Mouse (Mus musculus): ENCODE measurements around the gene Ift20. TPM values are rescaled to one million over a fixed set of nuclear protein-coding genes. Genes with fewer than 3 reads are reported as not detected.
A peak's percentile ranks its signal among the peaks of the same experiment; 100 is the strongest.

Ift20 gene
- total and polyA plus RNA-seq, 3 experiments, result 46.3 to 142 (median 118) TPM

DNA sequence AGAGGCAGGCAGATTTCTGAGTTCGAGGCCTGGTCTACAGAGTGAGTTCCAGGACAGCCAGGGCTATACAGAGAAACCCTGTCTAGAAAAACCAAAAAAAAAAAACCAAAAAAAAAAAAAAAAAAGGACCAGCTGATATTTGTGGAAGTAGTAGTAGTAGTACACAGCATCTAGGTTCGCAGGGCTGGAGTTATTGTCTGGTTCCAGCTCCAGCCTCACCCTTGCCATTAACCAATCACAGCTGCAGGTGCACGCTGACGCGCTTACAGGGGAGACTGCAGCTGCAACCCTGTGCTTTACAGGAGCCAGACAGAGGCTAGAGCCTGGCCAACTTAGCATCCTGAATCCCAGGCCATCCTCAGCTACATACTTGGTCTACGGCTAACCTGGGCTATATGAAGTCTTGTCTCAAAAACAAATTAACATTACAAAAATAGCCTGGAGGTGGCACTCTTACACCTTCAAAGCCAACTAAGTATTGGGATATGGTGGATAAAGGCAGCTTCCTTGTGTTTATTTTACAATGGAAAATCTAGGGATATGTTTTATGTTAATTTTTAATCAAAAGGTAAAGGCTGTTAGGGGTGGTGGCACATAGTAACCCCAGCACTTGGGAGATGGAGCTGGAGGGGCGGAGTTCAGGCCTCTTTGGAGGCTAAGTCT is 8.4 kb downstream of the Ift20 start:
- Histone ChIP-seq H3K4me3 (ENCODE audit: low read depth, low read length) (no peak overlapping the region), H3K36me3 (replicated peaks) (peaks cover 79% of the 10 kb centered on the region), H3K9me3 (replicated peaks) (no peaks in the 10 kb centered on the region), H3K4me1 (ENCODE audit: insufficient read depth, low read depth, low read length) (peaks cover 58% of the 10 kb centered on the region), H3K27me3 (ENCODE audit: insufficient read depth, low read length) (no peaks in the 10 kb centered on the region)
- ATAC-seq (ENCODE audit: extremely low read depth, insufficient number of reproducible peaks, low FRiP score, poor library complexity, severe bottlenecking) (no peak), DNase-seq (ENCODE audit: low spot score) (no peak)
- TF ChIP-seq POLR2AphosphoS5 (IDR thresholded peaks at IDR 0.05; ENCODE audit: insufficient replicate concordance, low read depth, low read length) (no peak), CTCF (IDR thresholded peaks at IDR 0.05; ENCODE audit: low read depth, low read length) (no peak), GATA1 (IDR thresholded peaks at IDR 0.05; ENCODE audit: borderline replicate concordance, low read length) (no peak), GATA2 (IDR thresholded peaks at IDR 0.05; ENCODE audit: borderline replicate concordance, low read depth, low read length) (no peak), TAL1 (conservative IDR thresholded peaks at IDR 0.05; ENCODE audit: low read depth, low read length) (no peak)

DNA sequence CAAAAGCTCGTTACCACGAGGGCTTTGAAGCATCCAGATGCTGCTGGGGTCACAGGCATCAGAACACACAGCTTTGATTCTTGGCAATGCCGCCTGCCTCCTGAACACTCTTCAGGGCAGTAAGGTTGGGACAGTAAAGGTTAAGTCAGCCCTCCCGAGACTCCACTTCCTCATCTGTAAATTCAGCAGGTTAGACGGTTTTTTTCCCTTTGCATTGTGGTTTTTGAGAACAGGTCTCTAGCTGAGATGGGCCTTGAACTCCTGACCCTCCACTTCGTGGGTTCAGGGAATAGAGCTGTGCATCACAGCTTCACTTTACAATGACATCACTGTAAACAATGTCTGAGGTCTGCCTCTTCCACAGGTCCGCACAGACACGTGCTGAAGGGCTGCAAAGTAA is 9.0 kb downstream of the Ift20 start:
- ATAC-seq (ENCODE audit: extremely low read depth, insufficient number of reproducible peaks, low FRiP score, poor library complexity, severe bottlenecking) (no peak), DNase-seq (ENCODE audit: low spot score) (no peak)
- peaks cover 55% of the 10 kb centered on the region for H3K4me1 ChIP-seq (ENCODE audit: insufficient read depth, low read depth, low read length)
- no peak for TF ChIP-seq TAL1 (conservative IDR thresholded peaks at IDR 0.05; ENCODE audit: low read depth, low read length)
- TF ChIP-seq POLR2AphosphoS5 (IDR thresholded peaks at IDR 0.05; ENCODE audit: insufficient replicate concordance, low read depth, low read length), result no peak
- no peak for TF ChIP-seq CTCF (IDR thresholded peaks at IDR 0.05; ENCODE audit: low read depth, low read length)
- no peak for TF ChIP-seq GATA1 (IDR thresholded peaks at IDR 0.05; ENCODE audit: borderline replicate concordance, low read length)
- no peak for TF ChIP-seq GATA2 (IDR thresholded peaks at IDR 0.05; ENCODE audit: borderline replicate concordance, low read depth, low read length)
- peak overlapping the region; percentile 28; the same call in 1 of the 2 replicates for H3K4me3 ChIP-seq (ENCODE audit: low read depth, low read length)
- H3K36me3 ChIP-seq (replicated peaks), result peaks cover 73% of the 10 kb centered on the region
- no peaks in the 10 kb centered on the region for H3K27me3 ChIP-seq (ENCODE audit: insufficient read depth, low read length)
- H3K9me3 ChIP-seq (replicated peaks), result no peaks in the 10 kb centered on the region

DNA sequence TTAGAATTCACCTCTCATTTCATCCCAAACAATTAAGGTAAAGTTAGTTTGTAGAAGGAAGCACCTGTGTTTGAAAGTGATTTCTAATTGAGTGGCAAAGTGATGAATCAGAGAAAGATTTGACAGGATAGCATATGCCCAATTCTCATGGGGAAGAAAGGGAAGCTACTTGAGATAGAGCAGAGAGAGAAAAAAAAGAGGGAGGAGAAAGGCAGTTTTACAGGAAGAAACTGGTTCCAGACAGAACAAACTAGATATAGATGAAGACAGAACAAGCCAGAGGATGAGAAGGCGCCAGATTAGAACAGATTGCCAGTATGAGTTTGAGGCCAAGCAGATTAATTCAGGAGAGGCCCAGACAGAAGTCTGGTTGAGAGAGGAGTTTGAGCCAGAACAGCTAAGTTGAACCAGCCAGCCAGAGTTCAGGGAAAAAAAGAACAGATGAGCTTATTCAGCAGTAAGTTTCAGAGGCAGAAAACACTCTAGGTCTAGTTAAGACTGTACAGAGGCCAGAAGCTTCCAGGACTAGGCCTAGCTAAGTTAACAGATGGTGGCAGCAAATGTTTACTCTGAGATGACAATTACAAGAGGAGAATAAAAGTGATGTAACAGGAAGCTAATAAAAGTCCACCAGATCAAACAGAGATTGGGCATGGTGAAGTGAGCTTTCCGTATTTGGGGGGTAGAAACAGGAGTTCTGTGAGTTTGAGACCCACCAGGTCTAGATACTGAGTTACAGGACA is 11.7 kb downstream of the Ift20 start:
- Histone ChIP-seq H3K4me3 (ENCODE audit: low read depth, low read length) (peak overlapping the region; percentile 49; the same call in 1 of the 2 replicates), H3K27me3 (ENCODE audit: insufficient read depth, low read length) (no peaks in the 10 kb centered on the region), H3K4me1 (ENCODE audit: insufficient read depth, low read depth, low read length) (peaks cover 56% of the 10 kb centered on the region), H3K9me3 (replicated peaks) (peaks cover 10% of the 10 kb centered on the region; the same call in 1 of the 2 replicates), H3K36me3 (replicated peaks) (peaks cover 50% of the 10 kb centered on the region)
- no peak for DNase-seq (ENCODE audit: low spot score)
- TF ChIP-seq GATA2 (IDR thresholded peaks at IDR 0.05; ENCODE audit: borderline replicate concordance, low read depth, low read length) (no peak), GATA1 (IDR thresholded peaks at IDR 0.05; ENCODE audit: borderline replicate concordance, low read length) (no peak), POLR2AphosphoS5 (IDR thresholded peaks at IDR 0.05; ENCODE audit: insufficient replicate concordance, low read depth, low read length) (no peak), CTCF (IDR thresholded peaks at IDR 0.05; ENCODE audit: low read depth, low read length) (no peak), TAL1 (conservative IDR thresholded peaks at IDR 0.05; ENCODE audit: low read depth, low read length) (no peak)
- no peak for ATAC-seq (ENCODE audit: extremely low read depth, insufficient number of reproducible peaks, low FRiP score, poor library complexity, severe bottlenecking)

DNA sequence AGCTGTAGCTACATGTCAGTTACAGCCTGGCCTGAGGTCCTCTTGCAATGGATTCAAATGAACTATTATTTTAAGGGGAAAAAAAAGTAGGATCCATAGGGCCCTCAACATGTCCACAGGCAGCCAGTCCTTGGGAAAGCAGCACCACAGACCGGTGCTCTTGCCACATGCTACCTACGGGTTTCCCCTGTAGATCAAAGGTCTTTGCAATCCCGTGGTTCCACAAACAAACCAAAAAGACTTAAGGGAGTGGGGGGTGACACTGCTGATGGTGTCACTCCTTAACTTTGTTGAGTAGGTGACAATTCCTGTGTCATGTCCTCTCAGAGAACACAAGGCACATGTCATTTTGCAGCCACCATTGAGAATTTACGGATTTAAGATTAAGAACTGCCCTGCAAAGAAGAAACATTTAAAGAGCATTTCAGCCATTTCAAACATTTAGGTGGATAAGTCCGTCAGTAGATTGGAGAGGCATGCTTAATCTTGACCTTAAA is 13.4 kb downstream of the Ift20 start:
- Histone ChIP-seq H3K4me3 (ENCODE audit: low read depth, low read length) (peak overlapping the region; percentile 81), H3K36me3 (replicated peaks) (peaks cover 35% of the 10 kb centered on the region), H3K4me1 (ENCODE audit: insufficient read depth, low read depth, low read length) (peaks cover 50% of the 10 kb centered on the region), H3K9me3 (replicated peaks) (peaks cover 16% of the 10 kb centered on the region), H3K27me3 (ENCODE audit: insufficient read depth, low read length) (no peaks in the 10 kb centered on the region)
- ATAC-seq (ENCODE audit: extremely low read depth, insufficient number of reproducible peaks, low FRiP score, poor library complexity, severe bottlenecking) (no peak), DNase-seq (ENCODE audit: low spot score) (no peak)
- no peak for TF ChIP-seq CTCF (IDR thresholded peaks at IDR 0.05; ENCODE audit: low read depth, low read length)

DNA sequence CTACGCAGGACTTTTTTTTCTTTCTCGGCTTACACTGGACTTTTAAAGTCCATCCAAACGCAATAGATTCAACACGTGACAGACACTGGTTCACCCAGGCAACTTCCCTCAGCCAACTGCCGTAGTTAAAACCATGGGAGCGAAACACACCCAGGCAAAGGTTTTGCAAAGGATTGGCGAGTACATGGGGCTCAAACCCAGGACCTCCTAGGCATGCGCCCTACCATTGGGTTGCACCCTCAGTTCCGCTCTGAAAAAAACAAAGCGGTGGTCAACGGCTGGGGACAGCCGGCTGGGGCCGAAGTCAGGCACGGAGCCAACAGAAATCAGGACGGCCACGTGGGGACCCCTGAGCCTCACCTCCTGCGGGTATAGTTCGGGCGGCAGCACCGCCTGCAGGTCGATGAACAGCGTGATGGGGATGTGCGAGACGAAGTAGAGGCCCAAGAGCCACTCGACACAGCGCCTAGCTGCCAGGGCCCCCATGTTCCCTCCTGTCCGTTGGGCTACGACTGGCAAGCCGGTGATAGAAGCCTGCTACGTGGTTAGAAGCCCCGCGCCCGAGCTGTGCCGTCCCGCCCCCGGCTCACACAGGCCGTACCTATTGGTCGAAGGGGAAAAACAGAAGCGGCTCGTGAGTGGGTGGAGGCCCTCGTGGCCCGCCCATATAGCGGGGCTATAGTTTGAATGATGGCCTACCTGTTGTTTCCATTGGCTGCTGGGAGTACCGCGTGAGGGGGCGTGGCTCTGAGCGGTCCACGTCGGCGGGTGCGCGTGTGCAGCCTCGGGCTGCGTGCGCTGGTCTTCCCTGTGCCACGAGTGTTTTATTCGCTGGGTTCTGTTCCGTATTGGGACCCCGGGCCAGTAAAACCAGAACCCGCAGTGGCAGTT is 14.3 kb downstream of the Ift20 start, which contains the start of gene Tmem97:
Gene Tmem97 (minus strand): TSS at position 610 of the 891 bp plus-strand sequence.
- Histone ChIP-seq H3K27me3 (ENCODE audit: insufficient read depth, low read length) (no peaks in the 10 kb centered on the region), H3K36me3 (replicated peaks) (peaks cover 26% of the 10 kb centered on the region), H3K4me1 (ENCODE audit: insufficient read depth, low read depth, low read length) (peaks cover 42% of the 10 kb centered on the region), H3K9me3 (replicated peaks) (peaks cover 16% of the 10 kb centered on the region), H3K4me3 (ENCODE audit: low read depth, low read length) (peak within 1 kb of the TSS; percentile 81)
- peak; percentile 96 for DNase-seq (ENCODE audit: low spot score)
- ATAC-seq (ENCODE audit: extremely low read depth, insufficient number of reproducible peaks, low FRiP score, poor library complexity, severe bottlenecking), result peak; percentile 99
- TF ChIP-seq GATA2 (IDR thresholded peaks at IDR 0.05; ENCODE audit: borderline replicate concordance, low read depth, low read length), result no peak
- TF ChIP-seq CTCF (IDR thresholded peaks at IDR 0.05; ENCODE audit: low read depth, low read length), result no peak
- TF ChIP-seq POLR2AphosphoS5 (IDR thresholded peaks at IDR 0.05; ENCODE audit: insufficient replicate concordance, low read depth, low read length), result no peak
- TF ChIP-seq TAL1 (conservative IDR thresholded peaks at IDR 0.05; ENCODE audit: low read depth, low read length), result no peak
- no peak for TF ChIP-seq GATA1 (IDR thresholded peaks at IDR 0.05; ENCODE audit: borderline replicate concordance, low read length)

DNA sequence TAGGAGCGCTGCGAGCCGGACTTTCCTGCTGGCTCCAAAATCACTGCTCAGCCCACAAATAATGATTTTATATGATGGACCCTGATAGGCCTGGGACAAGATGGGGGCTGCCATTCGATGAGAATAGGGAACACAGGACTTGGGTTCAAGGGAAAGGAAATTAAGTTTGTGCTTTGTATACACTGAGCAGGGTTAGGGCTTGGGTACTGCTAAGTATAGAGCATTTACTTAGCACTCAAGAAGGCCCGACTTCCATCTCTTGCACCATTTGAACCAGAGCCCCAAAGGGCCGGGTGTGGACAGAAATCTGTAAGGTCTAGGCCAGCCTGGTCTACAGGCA is 14.9 kb downstream of the Ift20 start:
- Histone ChIP-seq H3K36me3 (replicated peaks) (peaks cover 21% of the 10 kb centered on the region), H3K4me1 (ENCODE audit: insufficient read depth, low read depth, low read length) (peaks cover 43% of the 10 kb centered on the region), H3K27me3 (ENCODE audit: insufficient read depth, low read length) (no peaks in the 10 kb centered on the region), H3K4me3 (ENCODE audit: low read depth, low read length) (peak overlapping the region; percentile 81), H3K9me3 (replicated peaks) (peaks cover 16% of the 10 kb centered on the region)
- ATAC-seq (ENCODE audit: extremely low read depth, insufficient number of reproducible peaks, low FRiP score, poor library complexity, severe bottlenecking) (no peak), DNase-seq (ENCODE audit: low spot score) (no peak)
- no peak for TF ChIP-seq GATA1 (IDR thresholded peaks at IDR 0.05; ENCODE audit: borderline replicate concordance, low read length)
- TF ChIP-seq CTCF (IDR thresholded peaks at IDR 0.05; ENCODE audit: low read depth, low read length), result no peak
- TF ChIP-seq TAL1 (conservative IDR thresholded peaks at IDR 0.05; ENCODE audit: low read depth, low read length), result no peak
- no peak for TF ChIP-seq GATA2 (IDR thresholded peaks at IDR 0.05; ENCODE audit: borderline replicate concordance, low read depth, low read length)
- no peak for TF ChIP-seq POLR2AphosphoS5 (IDR thresholded peaks at IDR 0.05; ENCODE audit: insufficient replicate concordance, low read depth, low read length)

Measured in G1E (cell line).